Mouse (Mus musculus) kidney, postnatal 14 days (tissue): ENCODE data around the gene Ptpro.
"Not testable (repeated sequence)": the region's sequence is repeated elsewhere in the genome, so short reads cannot be mapped to it uniquely, and the experiment has no call there.

Experiments used
- DNase-seq: peaks from one replicate; pipeline ENCODE4 v3.0.0; 2022; ENCODE audit warnings: mixed read lengths

The Ptpro gene

GRCm38 (mm10) chr6:137395075-137395474, 143.0 kb downstream of the Ptpro start:
- no peak for DNase-seq

DNA sequence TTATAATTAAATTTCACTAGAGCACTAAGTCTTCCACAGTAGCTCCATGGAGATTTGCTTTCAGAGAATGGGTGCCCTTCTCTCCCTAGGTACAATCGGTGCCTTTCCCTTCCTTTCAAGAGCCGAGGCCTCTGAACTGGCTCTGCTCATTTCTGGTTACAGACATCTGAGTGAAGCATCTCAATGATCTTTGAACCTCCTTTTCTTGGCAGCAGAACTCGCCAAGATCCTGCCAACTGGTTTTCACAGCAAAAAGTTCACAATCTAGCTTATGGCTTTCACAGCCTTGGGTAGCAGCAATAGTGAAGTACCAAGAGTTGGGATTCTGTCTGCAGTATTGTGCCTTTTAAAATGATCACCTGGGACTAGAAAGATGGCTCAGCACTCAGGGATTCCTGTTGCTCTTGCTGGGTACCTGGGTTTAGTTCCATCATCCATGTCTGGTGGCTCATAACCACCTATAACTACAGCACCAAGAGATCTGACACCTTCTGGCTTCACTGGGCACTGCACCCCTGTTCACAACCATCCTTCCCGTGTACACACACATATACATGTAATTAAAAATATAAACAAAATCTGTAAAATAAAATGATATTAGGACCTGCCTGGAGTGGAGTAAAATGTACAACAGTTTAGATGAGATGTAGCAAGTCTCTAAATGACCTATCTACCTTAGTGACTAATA, 144.1 kb downstream of the Ptpro start:
- no peak for DNase-seq

DNA sequence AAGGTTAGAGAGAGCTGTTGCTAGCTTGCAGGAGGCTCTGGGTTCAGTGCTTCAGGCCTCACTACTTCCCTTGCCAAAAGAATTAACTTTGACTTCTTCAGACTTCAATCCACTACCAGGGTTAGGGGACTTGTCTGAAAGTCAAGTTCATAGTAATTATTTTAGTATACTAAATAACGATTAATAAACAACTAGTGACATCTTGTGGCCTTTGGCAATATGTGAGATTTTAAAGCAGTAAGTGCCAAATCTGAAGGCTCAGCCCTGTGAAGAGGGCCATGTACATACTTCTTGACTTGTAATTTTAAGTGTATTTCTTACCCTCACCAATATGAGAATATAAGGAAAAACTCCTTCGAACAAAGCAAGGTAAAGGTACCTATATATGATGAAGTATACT, 145.2 kb downstream of the Ptpro start:
- DNase-seq, result no peak

GRCm38 (mm10) chr6:137404196-137404595, 152.1 kb downstream of the Ptpro start:
- DNase-seq, result no peak

DNA sequence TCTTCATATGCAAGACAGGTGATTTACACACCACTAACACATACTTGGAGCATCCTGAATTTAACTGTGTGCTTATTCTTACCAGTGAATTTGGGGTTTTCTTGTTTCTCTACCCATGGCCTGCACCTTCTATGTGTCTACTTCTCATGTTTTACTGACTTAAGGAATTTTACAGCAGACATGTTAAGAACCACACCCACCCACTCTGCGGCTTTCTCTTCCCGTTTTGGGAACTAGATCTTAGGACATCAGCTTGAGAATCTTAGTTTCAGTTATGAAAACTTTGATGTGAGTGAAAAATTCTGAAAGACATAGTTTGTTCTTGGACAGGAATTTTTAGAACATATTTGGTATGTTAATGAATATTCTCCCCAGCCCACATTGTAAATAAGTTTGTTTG, 153.6 kb downstream of the Ptpro start:
- no peak for DNase-seq

DNA sequence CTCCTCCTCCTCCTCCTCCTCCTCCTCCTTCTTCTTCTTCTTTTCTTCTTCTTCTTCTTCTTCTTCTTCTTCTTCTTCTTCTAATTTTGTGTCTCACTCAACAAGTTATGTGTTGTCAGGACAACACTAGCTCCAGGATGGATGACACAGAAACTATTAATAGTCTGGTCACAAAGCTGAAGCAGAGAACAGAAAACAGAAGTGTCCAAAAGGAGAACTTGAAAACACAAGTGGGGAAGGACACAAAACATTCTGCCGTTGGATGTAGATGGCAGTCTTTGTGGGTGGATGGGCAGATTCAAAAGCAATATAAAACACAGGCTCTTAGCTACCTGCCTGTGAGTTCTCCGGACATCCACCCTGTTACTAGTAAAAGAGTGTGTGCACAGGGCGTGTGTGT, 158.4 kb downstream of the Ptpro start:
- no peak for DNase-seq

DNA sequence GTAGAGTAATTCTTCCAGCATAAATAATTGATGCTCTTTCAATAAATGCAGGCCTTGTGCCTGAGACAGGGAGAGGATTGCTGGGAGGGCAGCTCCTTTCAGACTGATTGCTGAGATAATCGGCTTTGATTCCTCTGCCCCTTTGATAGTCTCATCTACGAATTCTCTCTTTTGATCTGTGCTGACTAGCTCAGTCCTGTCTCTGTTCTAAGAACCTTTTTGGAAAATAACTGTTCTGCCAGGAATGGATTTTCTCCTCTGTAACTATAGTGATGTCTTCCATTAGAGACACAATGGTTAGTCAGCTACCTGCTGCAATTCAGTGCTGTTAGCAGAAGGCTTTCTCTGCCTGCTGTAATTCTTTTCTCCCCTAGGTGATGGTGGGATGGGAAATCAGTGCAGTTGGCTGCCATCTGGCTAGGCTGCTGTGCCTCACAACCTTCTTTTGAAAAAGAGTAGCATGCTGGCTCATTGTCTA, 159.8 kb downstream of the Ptpro start:
- no peak for DNase-seq

- DNase-seq, result no peak
Measured at GRCm38 (mm10) chr6:137413045-137413444, 160.9 kb downstream of the Ptpro start.

DNA sequence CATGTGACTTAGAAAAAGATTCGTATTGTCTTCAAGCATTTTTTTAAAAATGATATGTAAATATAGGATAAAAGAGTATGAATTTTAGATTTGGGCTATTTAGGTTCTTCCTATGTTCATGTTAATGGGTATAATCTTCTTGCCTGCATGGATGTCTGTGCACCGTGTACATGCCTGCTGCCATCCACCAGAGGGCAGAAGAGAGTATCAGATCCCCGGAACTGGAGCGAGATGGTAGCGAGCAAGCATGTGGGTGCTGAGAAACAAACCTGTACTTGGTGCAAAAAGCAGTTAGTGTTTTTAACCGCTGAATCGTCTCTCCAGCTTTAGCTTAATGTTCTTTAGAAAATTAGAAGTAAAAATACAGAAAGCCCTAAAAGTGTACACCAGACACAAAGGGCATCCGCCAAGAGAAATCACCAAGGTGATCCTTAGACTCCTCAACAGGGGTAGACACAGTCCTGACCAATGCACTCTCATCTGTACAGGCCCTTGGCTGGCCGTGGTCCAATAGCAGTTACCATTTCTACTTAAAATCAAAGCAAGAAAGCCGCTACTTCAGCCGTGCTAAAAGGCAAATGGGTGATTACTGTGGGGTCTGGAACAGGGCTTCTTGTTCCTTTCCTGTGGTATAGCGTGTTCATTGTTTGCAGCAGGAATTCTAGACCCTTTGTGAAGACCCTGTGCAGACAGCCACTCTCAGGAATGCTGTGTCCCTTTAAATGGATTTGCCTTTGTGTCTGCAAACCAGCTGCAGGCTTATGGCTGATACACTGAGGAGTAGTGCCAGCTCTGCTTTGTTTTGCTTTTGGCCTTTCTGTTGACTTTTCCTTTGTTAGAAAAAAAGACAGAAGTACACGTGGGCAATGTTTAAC, 162.6 kb downstream of the Ptpro start:
- DNase-seq, result peak; percentile 31

- DNase-seq, result no peak
Measured at GRCm38 (mm10) chr6:137422777-137423176, 170.7 kb downstream of the Ptpro start.

DNA sequence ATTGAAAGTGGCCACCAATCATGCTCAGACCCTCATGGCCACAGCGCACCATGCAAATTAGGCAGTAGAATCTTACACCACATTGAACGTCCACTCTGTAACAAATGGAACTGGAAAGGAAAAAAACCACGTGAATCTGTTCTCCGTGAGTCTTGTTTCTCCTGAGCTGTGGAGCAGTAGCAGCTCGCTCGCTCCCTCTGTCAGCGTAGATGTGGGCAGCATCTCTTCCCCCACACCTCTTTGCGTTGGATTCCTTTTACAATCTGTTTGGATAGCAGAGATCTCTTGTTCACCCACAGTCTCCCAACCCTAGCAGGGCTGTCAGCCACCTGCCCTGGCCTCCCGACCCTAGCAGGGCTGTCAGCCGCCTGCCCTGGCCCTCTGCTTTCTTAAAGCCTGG, 171.7 kb downstream of the Ptpro start:
- no peak for DNase-seq

- no peak for DNase-seq
Measured at GRCm38 (mm10) chr6:137425500-137426432, 173.6 kb downstream of the Ptpro start.

DNA sequence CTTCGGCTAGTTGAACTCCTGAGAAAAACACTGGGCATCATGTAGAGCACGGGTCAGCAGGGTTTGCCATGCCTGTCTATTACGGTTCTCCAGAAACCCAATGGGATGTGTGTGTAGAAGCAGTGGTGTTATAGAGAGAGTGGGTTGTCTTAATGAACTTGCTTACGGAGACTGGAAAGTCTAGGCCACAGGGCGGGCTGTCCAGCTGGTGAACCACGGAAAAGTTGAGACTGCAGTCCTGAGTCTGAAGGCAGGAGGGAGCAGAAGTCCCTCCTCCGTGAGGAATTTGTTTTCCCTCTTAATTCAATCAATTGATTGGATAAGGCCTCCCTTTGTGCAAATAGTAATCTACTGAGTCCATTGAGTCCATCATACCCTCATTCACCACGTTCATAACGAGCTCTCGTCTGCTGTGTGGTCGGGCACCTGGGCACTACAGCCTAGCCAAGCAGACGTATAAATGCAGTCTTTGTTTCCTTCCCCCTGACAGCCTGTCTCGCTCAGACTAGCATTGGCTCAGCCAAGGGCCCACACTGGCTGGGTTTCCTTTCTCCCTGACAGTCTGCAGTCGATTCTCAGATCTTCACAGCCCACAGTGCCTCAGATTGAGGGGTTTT, 181.5 kb downstream of the Ptpro start:
- DNase-seq, result no peak

- no peak for DNase-seq
Measured at GRCm38 (mm10) chr6:137437486-137437885, 185.4 kb downstream of the Ptpro start.

- DNase-seq, result peak; percentile 27
Measured at GRCm38 (mm10) chr6:137437902-137438580, 185.9 kb downstream of the Ptpro start.

DNA sequence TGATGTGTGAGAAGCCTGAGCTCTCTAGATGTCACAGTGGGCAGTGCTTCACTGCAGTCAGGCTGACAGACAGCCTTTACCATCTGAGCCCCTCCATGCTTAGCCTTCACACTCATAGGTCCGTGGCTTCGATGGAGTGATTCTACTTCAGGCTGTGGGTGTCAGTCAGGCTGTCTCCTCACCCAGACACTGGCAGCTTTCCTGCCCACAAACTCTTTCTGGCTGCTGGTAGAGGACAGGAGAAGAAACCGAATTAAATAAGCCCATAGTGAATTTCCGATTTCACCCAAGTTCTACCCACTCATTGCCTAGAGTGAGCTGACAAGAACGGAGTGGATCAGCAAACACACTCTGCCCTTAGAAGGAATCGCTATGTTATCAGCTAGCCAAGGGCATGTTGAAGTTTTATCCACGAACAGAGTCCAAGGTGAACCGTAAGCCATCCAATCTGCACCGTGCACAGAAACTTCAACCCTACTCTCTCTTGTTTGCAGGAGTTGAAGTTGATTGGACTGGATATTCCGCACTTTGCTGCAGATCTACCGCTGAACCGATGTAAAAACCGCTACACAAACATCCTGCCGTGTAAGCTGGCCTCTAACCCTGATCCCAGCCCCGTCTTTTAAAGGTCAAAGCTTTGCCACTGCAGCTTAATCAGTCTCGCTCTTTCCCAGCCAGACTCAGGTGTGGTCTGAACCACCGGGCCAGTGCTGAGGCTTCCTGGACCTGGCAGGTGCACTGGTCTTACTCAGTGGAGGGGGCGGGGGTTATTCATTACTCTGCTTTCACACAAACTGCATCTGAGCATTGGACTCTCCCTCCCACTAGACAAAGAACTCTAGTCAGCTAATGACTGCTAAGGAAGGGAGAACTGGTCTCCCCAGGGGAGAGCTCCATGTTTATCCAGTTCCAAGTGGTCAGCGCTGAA, 188.7 kb downstream of the Ptpro start:
- no peak for DNase-seq

GRCm38 (mm10) chr6:137443089-137443488, 191.0 kb downstream of the Ptpro start:
- DNase-seq, result no peak

DNA sequence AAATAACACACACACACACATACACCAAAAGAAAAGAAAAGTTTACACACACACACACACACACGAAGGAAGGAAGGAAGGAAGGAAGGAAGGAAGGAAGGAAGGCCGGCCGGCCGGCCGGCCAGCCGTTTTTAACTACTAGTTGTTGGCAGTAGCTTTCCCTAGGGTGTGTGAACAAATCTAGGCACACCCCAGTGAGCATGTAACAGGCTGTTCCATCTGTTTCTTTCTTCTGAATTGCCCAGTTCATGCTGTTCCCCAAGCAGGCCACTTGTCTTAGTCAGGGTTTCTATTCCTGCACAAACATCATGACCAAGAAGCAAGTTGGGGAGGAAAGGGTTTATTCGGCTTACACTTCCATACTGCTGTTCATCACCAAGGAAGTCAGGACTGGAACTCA, 194.0 kb downstream of the Ptpro start:
- not testable (repeated sequence) for DNase-seq

- DNase-seq, result peak; percentile 60
Measured at GRCm38 (mm10) chr6:137455537-137456041, 203.5 kb downstream of the Ptpro start.

DNA sequence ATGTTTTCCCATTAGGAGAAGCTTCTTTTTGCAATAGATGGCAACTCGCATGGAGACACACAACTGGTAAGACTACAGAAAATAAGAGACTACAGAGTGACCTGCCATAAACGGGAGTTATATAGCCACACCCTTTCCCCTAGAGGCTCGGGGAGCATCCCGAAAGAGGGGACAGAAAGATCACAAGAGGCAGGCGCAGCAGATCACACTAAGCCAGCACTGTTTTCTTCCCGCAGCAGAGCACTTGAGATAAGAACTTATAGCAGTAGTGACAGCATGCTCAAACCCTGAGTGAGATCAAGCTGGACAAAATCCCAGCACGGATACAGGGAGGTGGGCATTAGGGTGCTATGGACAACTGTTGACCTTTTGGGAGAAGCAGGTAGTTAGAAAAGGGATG, 203.9 kb downstream of the Ptpro start:
- no peak for DNase-seq

GRCm38 (mm10) chr6:137457210-137457609, 205.1 kb downstream of the Ptpro start:
- DNase-seq, result no peak
